Mouse (Mus musculus) embryonic fibroblast, embryonic 13.5 days (primary cell): ENCODE results near the gene Klhdc8b. TPM values are rescaled to one million over a fixed set of nuclear protein-coding genes. Genes with fewer than 3 reads are reported as not detected.
A peak's percentile ranks its signal among the peaks of the same experiment; 100 is the strongest.

ENCODE experiments used
- H3K27ac ChIP-seq: 2 replicates; pipeline ENCODE4 v1.5.1; 2012; ENCODE audit warnings: low read length, control low read depth, inconsistent platforms; ENCODE audit not compliant: insufficient read depth
- H3K4me1 ChIP-seq: 2 replicates; pipeline ENCODE4 v1.6.1; 2011; ENCODE audit warnings: low read length; ENCODE audit not compliant: control insufficient read depth, insufficient read depth
- H3K4me3 ChIP-seq: 2 replicates; pipeline ENCODE4 v1.5.1; 2011; ENCODE audit warnings: mild to moderate bottlenecking, control low read depth, low read length; ENCODE audit not compliant: insufficient read depth
- CTCF ChIP-seq: IDR thresholded peaks from 2 replicates; pipeline ENCODE4 v1.5.1; 2011; ENCODE audit warnings: mild to moderate bottlenecking, control low read depth, low read length, moderate library complexity, borderline replicate concordance; ENCODE audit not compliant: insufficient read depth
- POLR2A ChIP-seq: IDR thresholded peaks from 2 replicates; pipeline ENCODE4 v1.6.1; 2011; ENCODE audit warnings: low read depth, mild to moderate bottlenecking, control low read depth, low read length, moderate library complexity
- polyA plus RNA-seq: library from polyadenylated mRNA; stranded (reverse); fragments of >200 nt; gene quantifications from 2 replicates; pipeline ENCODE4 v1.2.4, GENCODE M21; 2011; ENCODE audit warnings: low read depth; ENCODE audit not compliant: missing spikeins, insufficient read length

Klhdc8b gene
- polyA plus RNA-seq, 1 experiment = 8.3 TPM

DNA sequence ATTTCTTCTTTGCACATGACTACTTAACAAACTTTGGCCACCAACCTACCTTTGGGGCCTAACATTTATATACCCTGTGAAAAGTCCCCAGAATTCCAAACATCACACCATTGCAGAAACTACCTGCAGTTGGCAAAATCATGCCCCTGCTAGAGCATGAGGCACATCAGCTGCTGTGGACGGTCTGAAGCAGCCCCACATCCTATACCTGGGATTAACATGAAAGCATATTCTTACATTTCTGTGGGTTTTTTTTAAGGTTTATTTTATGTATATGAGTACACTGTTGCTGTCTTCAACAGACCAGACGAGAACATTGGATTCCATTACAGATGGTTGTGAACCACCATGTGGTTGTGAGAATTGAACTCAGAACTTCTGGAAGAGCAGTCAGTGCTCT lies 4.8 kb upstream of the Klhdc8b start:
- no peak for TF ChIP-seq POLR2A
- TF ChIP-seq CTCF = no peak
- peaks cover 2% of the 10 kb centered on the region; the same call in 1 of the 2 replicates for H3K4me1 ChIP-seq
- no peak overlapping the region for H3K27ac ChIP-seq
- H3K4me3 ChIP-seq = no peak overlapping the region

DNA sequence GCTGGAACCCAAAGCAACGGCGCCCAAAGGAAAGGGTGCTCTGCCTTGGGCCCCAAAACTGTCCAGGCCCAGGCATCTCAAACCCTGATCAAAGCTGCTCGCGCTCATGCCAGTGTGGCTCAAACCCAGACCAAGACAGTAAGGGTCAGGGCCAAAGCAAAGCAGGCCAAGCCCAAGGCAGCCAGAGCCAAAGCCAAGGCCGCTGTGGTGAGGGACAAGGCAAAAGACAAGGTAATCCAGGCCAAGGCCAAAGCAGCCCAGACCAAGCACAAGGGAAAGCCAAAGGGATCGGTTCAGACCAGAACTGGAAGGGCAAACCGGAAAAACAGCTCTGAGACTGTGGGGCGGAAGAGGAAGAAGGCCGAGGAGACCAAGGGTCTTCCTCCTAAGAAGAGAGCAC lies 2.3 kb upstream of the Klhdc8b start:
- TF ChIP-seq CTCF (no peak), POLR2A (no peak)
- H3K4me1 ChIP-seq = peaks cover 2% of the 10 kb centered on the region; the same call in 1 of the 2 replicates
- H3K4me3 ChIP-seq = no peak overlapping the region
- no peak overlapping the region for H3K27ac ChIP-seq

DNA sequence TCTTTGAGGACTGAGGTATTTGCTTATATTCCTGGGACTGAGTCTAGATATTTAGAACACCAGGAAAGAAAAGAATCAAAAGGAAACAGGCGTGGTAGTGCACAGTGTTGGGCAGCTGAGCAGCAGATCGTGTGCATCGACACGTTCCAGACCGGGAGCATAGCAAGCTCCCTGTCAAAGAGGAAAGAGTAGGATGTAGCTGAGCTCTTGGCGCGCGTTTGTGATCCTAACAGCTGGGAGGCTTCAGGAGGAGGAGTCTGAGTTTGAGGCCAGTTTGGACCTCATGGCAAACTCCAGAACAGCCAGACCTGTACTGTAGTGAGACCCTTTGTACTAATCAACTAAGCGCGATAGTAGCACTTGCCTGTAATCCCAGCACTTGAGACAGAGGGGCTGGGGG lies 811 bp upstream of the Klhdc8b start:
- TF ChIP-seq POLR2A = no peak
- no peak for TF ChIP-seq CTCF
- Histone ChIP-seq H3K4me3 (no peak overlapping the region), H3K4me1 (peaks cover 2% of the 10 kb centered on the region; the same call in 1 of the 2 replicates), H3K27ac (no peak overlapping the region)

GRCm38 (mm10) chr9:108461675-108462074 lies 294 bp upstream of the Klhdc8b start:
- peak overlapping the region; percentile 86 for H3K4me3 ChIP-seq
- no peak overlapping the region for H3K27ac ChIP-seq
- H3K4me1 ChIP-seq = peaks cover 2% of the 10 kb centered on the region; the same call in 1 of the 2 replicates
- TF ChIP-seq POLR2A = no peak
- no peak for TF ChIP-seq CTCF

- peak; percentile 38 for TF ChIP-seq POLR2A
- no peak for TF ChIP-seq CTCF
- H3K4me1 ChIP-seq = peaks cover 2% of the 10 kb centered on the region; the same call in 1 of the 2 replicates
- peak within 1 kb of the TSS; percentile 20; the same call in 1 of the 2 replicates for H3K27ac ChIP-seq
- peak within 1 kb of the TSS; percentile 86 for H3K4me3 ChIP-seq
These were observed 832 bp downstream of the Klhdc8b start, which contains the start of gene Ccdc71 for GRCm38 (mm10) chr9:108460319-108461178. TSS of gene Ccdc71 (plus strand) at chr9:108460527.

- Histone ChIP-seq H3K27ac (no peak overlapping the region), H3K4me3 (0 out of 2 replicates have a peak overlapping the region, but pooled peaks have one; percentile 19), H3K4me1 (peaks cover 2% of the 10 kb centered on the region; the same call in 1 of the 2 replicates)
- no peak for TF ChIP-seq POLR2A
- TF ChIP-seq CTCF = no peak
These were observed 1.5 kb downstream of the Klhdc8b start for GRCm38 (mm10) chr9:108459939-108460318.

- Histone ChIP-seq H3K27ac (no peak overlapping the region), H3K4me1 (peaks cover 2% of the 10 kb centered on the region; the same call in 1 of the 2 replicates), H3K4me3 (no peak overlapping the region)
- no peak for TF ChIP-seq CTCF
- TF ChIP-seq POLR2A = no peak
These were observed 4.4 kb downstream of the Klhdc8b start for GRCm38 (mm10) chr9:108456953-108457352.

DNA sequence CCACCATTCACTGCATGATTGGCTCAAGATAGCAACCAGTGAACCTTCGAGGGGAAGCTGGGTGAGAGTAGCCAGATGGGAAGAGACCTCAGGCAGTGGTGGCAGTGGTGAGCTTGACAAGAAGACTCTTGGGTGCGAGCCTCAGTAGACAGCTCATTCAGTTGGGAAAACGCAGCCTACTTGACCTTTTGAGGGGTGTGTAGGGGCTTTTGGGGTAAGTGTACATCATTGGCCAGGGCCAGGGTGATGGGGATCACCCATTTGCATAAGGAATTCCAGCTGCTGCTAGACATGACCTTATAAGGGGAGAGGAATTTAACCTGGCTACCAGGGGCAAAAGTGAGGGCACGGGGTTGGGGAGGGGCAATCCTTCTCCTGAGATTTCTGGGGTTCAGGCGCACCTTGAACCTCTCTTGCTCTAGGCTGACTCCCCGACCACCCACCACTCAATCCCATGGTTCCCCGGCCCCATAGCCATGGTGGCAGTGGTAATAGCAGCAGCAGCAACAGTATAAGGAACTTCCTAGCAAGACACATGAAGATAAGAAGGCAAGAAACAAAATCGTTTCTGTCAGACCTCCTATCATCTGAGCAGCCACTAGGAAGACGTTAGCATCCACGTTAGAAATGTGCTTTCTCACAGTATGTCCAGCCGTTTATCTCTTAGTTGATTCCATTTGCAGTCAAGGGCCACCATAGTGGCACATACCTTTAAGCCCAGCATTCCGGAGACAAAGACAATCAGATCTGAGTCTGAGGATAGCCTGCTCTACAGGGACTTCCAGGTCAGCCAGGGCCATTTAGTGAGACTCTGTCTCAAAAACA lies 5.4 kb downstream of the Klhdc8b start:
- H3K4me1 ChIP-seq = no peaks in the 10 kb centered on the region
- TF ChIP-seq POLR2A = no peak
- TF ChIP-seq CTCF = no peak
- no peak overlapping the region for H3K27ac ChIP-seq
- H3K4me3 ChIP-seq = no peak overlapping the region

DNA sequence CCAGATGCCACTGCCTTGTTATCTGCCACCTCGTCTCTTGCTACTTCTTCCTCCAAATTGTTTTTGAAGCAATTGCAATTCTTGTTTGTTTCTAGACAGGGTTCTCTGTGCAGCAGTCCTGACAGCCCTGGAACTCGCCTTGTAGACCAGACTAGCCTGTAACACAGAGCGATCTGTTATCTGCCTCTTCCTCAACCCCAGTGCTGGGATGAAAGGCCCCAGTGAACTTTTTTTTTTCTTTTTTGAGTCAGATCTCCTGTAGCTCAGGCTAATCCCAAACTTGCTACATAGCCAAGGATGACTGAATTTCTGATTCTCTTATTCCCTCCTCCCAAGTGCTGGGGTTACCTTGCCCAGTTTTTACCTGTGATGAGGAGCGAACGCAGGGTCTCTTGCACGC lies 7.0 kb downstream of the Klhdc8b start:
- H3K4me3 ChIP-seq = no peak overlapping the region
- TF ChIP-seq CTCF (no peak), POLR2A (no peak)
- H3K4me1 ChIP-seq = no peaks in the 10 kb centered on the region; the same call in 1 of the 2 replicates
- H3K27ac ChIP-seq = no peak overlapping the region

GRCm38 (mm10) chr9:108453458-108453857 lies 7.9 kb downstream of the Klhdc8b start:
- H3K27ac ChIP-seq = no peak overlapping the region
- no peaks in the 10 kb centered on the region; the same call in 1 of the 2 replicates for H3K4me1 ChIP-seq
- TF ChIP-seq CTCF = no peak
- TF ChIP-seq POLR2A = no peak
- no peak overlapping the region for H3K4me3 ChIP-seq
